Mouse (Mus musculus) inflammation-experienced regulatory T-cells, adult 6 months (primary cell): ENCODE measurements around the gene Hyal2. TPM values are rescaled to one million over a fixed set of nuclear protein-coding genes. Genes with fewer than 3 reads are reported as not detected.

Experiments
- ATAC-seq: one replicate; pipeline ENCODE4 v1.8.0; 2017
- polyA plus RNA-seq, 3 experiments: library from polyadenylated mRNA; unstranded; fragments of 100-300 nt; shearing (Covaris generic); gene quantifications; one replicate each; pipeline ENCODE4 v1.2.1; 2017

The Hyal2 gene
- polyA plus RNA-seq, 3 experiments from 2014 or later = 8.2 to 13.9 (median 10.3) TPM

- no peak for ATAC-seq
Observed at GRCm38 (mm10) chr9:107590773-107591060, 23.0 kb downstream of the Hyal2 start.

- no peak for ATAC-seq
Observed at GRCm38 (mm10) chr9:107593101-107593976, 25.6 kb downstream of the Hyal2 start.

- no peak for ATAC-seq
Observed at GRCm38 (mm10) chr9:107594281-107595062, 26.7 kb downstream of the Hyal2 start.

- no peak for ATAC-seq
Observed at GRCm38 (mm10) chr9:107596619-107597569, 29.1 kb downstream of the Hyal2 start.

- no peak for ATAC-seq
Observed at GRCm38 (mm10) chr9:107598385-107598784, 30.6 kb downstream of the Hyal2 start.

- ATAC-seq = no peak
Observed at GRCm38 (mm10) chr9:107599433-107599832, 31.7 kb downstream of the Hyal2 start.

GRCm38 (mm10) chr9:107599842-107600241 lies 32.1 kb downstream of the Hyal2 start:
- no peak for ATAC-seq

GRCm38 (mm10) chr9:107600745-107601144 lies 33.0 kb downstream of the Hyal2 start:
- no peak for ATAC-seq

- no peak for ATAC-seq
Observed at GRCm38 (mm10) chr9:107601275-107601674, 33.5 kb downstream of the Hyal2 start.

GRCm38 (mm10) chr9:107602068-107602648 lies 34.4 kb downstream of the Hyal2 start:
- peak; percentile 63 for ATAC-seq

GRCm38 (mm10) chr9:107603251-107603650 lies 35.5 kb downstream of the Hyal2 start:
- no peak for ATAC-seq

GRCm38 (mm10) chr9:107605041-107605661 lies 37.4 kb downstream of the Hyal2 start:
- ATAC-seq = no peak

- no peak for ATAC-seq
Observed at GRCm38 (mm10) chr9:107606591-107606990, 38.8 kb downstream of the Hyal2 start.

GRCm38 (mm10) chr9:107607036-107607435 lies 39.3 kb downstream of the Hyal2 start:
- no peak for ATAC-seq

GRCm38 (mm10) chr9:107607653-107608245 lies 40.0 kb downstream of the Hyal2 start:
- ATAC-seq = no peak

- ATAC-seq = no peak
Observed at GRCm38 (mm10) chr9:107608741-107609432, 41.1 kb downstream of the Hyal2 start, which contains the start of gene Sema3b. Gene Sema3b (minus strand): TSS chr9:107609229.

GRCm38 (mm10) chr9:107609433-107609830 lies 41.7 kb downstream of the Hyal2 start:
- no peak for ATAC-seq

- ATAC-seq = no peak
Observed at GRCm38 (mm10) chr9:107611456-107612190, 43.9 kb downstream of the Hyal2 start.

- peak; percentile 91 for ATAC-seq
Observed at GRCm38 (mm10) chr9:107612191-107612944, 44.6 kb downstream of the Hyal2 start.
